Mouse (Mus musculus) gastrocnemius, postnatal 25 days (tissue): ENCODE data around the gene D13Ertd608e. TPM values are rescaled to one million over a fixed set of nuclear protein-coding genes. Genes with fewer than 3 reads are reported as not detected.
"Not testable (repeated sequence)": the region's sequence is repeated elsewhere in the genome, so short reads cannot be mapped to it uniquely, and the experiment has no call there.

Source experiments
- DNase-seq: peaks from one replicate; pipeline ENCODE4 v3.0.0; 2022
- long read RNA-seq, 2 experiments: library from polyadenylated mRNA; stranded (forward); transcript quantifications; one replicate each; pipeline ENCODE4 v2.0.0; 2021
- total RNA-seq, 2 experiments: library from RNA; stranded (reverse); gene quantifications; 1 replicate in 1 of 2; 2 replicates in 1 of 2; pipeline ENCODE4 v1.2.3; 2021

Gene D13Ertd608e
- total RNA-seq = not detected
- long read RNA-seq, experiment 1 = 0 reads
- long read RNA-seq, experiment 2 = 0 reads

DNA sequence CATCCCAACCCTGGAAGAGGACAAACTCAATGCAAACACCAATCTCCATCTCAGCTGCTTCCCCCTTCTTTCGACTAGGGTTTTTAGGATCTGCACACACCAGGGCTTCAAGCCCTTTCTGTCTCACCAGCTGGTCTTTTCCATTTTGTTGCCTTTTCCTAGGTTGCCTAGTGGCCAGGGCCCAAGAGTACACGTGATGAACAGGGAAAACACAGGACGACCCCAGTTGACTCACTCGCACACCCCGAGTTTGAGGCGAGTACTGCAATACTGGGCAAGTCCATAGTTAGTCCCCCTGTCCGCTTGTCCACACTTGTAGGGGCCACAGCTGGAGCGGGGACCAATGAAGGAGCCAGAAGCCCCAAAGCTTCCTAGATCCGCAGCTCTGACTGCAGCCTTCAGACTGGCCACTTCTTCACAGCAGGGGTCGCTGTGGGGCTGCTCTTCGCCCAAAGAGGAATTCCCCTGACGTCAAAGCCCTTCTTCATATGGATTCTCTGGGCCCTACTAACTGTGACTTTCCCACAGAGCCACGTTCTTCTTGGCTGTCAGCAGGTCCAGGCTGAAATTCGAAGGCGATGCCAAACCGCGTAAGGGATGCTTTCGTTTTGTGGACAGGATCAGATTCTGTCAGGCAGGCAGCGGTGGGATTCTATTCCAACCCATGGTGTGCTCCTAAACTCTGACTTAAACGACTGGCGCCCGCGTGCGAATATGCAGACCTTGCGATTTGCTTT, at the start of gene D13Ertd608e:
TSS of gene D13Ertd608e (plus strand) at position 687 of the 737 bp plus-strand sequence.
- DNase-seq = peak; percentile 7

DNA sequence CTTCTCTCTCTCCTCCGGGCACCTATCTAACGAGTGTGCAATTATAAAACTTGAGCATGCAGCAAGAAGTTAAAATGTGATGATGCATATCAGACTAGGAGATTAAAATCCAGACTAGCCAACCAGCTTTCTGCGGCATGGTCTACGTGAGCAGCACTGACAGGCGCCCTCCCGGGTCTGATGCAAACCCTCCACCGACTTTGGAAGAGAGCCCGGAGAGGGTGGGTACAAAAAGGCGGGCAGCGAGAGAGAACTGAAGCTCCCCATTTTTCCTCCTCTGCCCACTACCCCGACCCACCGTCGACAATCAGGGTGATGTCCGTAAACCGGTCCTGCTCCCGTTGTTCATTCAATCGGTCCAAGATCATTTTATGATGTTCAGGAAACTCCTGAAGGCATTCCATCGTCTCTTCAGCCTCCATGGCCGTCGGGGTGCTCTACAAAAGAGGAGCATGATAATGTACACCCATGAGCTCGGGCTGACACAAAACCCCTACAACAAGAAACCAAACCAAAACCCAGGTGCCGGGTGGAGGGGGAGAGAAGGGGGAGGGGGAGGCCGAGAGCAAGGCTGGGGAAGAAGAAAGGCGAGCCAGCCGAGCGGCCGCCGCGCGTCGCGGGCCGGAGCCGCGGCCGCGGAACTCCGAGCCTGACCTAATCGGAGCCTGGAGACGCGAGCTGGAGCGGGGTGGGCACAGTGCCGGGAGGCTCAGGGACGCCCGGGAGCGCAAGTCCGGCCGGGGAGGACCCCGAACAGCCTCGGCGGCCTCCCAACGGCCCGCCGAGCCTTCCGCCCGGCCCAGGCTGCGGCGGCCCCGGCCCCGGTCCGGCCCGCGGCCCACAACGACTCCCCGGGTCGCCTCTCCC, 45.7 kb upstream of the D13Ertd608e start:
- DNase-seq = peak; percentile 28

DNA sequence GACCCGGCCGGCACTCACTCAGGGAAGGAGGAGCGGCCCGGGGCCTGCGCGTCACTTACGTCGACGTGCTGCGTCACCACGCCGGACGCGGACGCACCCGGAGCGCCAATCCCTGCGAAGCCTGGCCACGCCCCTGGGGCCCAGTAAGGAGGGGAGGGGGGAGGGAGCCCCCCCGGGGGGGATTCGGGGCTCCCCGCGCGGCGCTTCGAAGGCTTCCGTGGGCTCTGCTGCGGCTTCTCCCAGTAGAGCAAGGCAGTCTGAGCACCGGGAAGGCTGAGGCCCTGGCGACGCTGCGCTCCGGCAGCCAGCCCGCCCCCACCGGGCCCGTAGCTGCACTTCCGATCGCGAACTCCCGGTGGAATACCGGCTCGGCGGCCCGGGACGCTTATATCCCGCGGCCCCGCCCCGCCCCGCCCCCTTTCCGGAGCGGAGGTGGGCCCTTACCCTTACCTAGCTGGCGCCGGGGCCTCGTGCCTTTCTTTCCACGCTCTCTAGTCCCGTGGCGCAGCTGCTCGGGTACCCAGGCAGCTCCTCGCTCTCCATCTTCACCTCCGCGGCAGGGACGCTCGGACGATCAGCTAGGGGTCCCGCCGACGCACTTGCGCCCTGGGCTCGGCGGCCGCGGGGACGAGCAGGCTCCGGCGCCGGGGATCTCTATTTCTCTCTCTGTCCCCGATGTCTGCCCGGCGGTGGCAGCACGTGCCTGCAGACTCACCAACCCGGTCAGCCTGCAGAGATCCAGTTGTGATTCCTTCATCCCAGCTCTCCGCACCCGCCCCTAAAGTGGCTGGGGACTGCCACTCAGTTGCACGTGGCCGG, 44.8 kb upstream of the D13Ertd608e start, which contains the start of gene Zfp131:
TSS of gene Zfp131 (minus strand) at position 129 of the 819 bp plus-strand sequence.
- DNase-seq = peak; percentile 95

DNA sequence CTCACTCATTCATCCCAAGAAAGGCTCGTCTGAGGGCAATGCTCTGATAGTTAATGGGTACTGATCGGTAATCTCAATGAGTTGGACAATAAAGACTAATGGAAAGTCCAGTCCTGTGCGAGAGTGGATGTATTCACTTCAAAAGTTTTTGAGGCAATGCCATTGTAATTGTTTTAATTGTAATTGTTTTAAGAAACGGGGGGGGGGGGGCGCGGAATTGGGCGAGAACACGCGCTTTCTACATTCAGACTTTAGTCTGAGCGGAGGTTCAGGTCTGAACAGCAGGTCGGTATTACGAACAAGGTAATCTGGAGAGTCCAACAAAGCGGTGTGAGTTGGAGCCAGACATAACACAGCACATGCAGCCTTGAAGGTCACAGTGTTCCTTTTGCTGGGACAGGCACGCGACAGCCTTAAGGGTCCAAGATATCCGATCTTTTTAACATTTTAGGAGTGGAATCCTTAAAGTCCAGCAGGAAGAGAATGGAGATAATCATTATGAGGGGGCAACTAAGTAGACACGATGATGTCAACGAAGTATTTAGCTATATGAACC, 44.1 kb upstream of the D13Ertd608e start:
- no peak for DNase-seq

DNA sequence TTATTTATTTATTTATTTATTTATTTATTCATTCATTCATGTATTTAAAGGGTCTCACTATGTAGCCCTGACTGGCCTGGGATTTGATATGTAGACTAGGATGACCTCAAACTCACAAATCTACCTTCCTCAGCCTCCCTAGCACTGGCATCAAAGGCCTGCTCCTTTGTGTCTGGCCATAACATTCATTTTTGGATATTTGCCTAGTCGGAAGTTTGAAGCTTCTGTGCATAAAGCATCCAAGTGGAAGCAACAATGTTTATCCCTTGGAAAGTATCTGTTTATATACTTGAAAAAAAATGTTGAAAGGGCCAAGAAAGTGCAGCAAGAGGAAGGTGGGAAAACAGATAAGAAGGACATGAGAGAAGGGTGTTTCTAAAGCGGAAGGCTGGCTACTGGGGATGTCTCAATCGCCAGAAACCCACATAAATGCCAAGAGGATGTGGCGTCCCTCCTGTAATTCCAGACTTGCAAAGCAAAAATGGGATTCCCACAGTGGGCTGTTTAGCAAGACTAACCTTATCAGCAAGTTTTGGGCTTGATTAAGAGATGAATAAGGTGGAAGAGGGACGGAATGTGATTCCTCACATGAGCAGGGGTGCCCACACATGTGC, 42.9 kb upstream of the D13Ertd608e start:
- DNase-seq = no peak

DNA sequence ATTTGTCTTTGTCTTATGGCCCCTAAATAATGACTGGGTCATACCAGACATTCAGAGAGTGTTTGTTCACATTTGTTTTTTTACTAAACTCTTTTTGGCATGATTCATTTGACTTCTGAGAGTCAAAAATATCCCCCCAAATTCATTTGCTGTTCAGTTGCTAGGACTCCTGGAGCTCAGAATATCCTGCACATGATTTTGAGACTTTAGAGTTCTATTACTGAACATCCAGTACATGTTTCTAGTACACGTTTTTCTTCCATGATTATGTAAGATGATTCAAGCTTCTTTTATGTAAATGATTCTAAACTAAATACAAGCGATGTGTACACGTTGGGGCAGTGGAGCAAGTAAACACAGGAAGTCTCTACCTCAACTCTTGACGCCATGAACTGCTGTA, 38.1 kb upstream of the D13Ertd608e start:
- no peak for DNase-seq

DNA sequence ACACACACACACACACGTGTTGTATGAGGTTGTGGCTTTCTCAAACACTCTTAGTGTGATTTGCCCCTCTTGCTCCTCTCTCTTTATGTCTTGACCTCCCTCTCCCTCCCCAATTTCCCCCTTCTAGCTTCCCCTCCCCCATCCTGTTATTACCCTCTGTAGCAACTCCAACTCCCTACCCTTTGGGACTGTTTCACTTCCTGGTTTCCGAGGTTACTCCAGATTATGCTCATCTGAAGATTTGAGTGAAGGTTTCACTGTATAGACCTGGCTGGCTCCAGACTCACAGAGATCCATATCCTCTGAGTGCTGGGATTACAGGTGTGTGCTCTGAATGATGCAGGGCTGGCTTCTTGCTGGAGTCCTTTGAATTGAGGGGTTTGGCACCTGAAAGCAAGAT, 26.9 kb upstream of the D13Ertd608e start:
- no peak for DNase-seq

DNA sequence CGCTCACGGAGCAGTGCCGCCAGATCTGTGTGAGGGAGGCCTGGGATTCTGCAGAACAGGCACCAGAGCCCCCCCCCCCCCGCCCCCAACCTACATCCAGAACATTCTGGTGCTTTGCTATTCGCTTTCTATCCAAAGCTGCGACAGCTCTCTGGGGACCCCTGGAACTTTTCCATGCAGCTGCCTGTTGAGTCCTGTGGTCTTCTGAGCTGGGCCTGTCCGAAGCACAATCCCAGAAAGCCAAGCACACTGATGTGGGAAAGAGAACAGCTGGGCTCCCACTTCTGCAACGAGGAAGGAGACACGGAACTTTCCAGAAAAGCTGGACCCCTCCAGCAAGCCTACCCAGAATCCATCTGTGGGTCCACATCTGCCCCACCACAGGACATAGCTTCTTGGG, 25.8 kb upstream of the D13Ertd608e start:
- DNase-seq = peak; percentile 22

DNA sequence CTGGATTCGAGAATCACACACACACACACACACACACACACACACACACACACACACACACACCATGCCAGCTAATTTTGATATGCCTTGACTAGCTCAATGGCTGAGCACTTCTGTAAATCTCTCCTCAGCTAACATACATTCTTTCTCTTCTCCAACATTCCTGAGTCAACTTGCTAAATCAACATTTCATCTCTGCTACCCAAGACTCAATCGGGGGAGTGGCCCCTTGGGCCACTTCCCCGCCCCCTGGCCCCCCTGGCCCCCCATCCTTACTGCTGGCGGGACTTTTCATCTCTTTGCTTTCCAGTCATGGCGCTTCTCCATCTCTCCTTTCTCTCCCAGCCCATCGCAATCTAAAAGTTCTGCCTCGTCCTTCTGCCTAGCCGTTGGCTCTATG, 19.0 kb upstream of the D13Ertd608e start:
- no peak for DNase-seq

DNA sequence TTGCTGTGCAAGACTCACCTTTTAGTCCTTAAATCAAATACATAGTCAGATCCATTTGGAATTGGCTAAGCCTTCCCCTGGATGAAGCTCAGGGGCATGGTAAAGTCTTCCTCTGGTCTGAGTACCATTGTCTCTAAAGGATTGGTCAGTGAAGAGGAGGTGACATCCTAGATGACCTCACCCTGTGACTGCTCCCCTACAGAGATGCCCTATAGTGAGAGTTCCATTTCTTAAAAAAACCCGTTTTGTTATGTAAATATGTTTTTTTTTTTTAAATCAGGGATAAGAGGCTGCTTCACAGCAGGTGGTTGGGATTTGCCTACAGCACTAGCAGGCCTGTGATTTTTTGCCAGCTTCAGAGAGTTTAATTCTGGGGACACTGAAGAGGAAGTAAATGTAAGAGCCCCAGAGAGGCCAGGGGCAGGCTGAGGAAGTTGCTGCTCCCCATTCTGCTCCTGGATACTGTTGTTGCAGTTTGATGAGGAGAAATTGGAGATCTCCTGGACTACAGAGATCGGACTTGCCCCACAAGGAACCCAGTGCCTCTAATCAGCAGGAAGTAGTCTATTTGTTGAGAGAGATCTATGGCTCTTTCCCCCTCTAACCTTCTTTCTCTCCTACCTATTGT, 18.1 kb upstream of the D13Ertd608e start:
- DNase-seq = no peak

DNA sequence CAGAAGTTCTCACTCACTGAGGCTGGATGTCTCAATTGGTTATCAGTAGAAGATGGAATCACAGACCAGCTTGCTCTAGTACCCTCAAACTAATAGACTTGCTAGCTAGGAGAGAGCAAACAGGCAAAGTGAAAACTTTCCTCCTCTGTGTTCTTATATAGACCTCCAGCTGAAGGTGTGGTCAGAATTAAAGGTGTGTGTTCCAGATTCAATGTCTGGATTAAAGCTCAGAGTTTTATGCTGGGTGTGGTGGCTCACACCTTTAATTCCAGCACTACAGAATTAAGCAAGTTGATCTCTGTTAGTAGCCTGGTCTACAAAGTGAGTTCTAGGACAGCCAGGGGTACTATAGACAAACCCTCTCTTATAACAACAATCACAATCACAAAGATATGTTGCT, 5.7 kb upstream of the D13Ertd608e start, which contains the start of gene AF067063:
TSS of gene AF067063 (minus strand) at position 101 of the 400 bp plus-strand sequence.
- DNase-seq = not testable (repeated sequence)

DNA sequence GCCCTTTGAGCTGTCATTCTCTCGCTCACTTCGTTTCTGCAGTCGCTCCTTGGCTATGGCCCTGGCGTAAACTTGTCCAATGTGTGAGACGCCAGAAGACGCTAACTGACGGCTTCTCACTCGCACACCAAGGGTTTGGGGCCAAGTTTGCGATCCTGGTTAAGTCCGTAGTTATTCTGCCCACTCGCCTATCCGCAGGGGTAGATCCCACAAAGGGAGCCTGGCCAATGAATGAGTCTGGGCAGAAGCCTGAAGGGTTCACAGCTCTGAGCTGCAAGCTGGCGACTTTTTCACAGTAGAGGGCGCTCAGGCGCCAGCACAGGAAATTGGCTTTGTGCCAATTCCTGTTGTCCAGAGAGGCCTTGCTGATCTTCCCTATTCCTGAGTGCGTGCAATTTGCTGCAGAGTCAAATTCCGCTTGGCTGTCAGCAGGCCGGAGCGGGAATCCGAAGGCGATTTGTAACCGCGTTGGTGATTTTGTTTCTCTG, 562 bp downstream of the D13Ertd608e start:
- peak; percentile 6 for DNase-seq

DNA sequence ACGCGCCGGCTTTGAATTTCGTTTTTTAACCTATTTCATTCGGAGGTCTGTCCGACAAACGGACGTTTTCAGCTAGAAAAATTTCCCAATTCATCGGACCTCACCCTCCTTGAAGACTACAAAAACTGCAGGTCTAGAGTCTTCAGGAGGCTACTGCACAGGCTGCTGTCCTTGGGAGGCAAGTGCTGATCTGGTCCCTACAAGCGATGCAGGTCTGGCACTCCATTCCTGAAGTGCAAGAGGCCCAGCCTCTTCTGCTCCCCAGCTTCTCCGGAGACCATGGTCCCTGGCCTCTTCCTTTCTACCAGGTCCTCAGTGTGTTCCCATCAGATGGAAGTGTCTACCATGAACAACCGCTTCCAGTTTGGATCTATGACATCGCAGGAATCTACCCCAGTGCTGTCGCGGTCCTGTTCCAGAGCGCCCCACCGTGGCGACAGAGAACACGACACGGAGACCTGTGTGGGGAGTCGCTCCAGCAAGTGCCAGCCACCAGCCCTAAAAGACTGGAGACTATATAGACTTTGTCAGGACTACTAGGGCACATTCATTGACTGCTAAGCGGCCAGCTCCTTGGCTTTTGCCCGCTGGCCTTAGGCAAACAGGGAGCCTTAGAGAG, 2.0 kb downstream of the D13Ertd608e start:
- DNase-seq = not testable (repeated sequence)

DNA sequence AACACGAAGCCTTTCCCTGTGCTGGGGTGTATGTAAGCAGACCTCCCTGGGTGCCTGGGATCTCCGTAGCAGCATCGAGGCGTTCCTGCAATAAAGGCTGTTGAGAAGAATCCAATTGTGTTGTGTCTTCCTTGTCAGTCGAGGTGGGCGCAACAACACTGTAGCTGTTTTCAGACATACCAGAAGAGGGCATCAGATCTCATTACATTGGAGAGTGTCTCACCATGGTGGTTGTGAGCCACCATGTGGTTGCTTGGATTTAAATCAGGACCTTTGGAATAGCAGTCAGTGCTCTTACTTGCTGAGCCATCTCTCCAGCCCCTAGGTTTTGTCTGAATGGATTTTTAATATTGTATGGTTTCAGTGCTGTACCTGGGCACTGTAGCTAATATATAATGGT, 4.2 kb downstream of the D13Ertd608e start:
- DNase-seq = not testable (repeated sequence)

DNA sequence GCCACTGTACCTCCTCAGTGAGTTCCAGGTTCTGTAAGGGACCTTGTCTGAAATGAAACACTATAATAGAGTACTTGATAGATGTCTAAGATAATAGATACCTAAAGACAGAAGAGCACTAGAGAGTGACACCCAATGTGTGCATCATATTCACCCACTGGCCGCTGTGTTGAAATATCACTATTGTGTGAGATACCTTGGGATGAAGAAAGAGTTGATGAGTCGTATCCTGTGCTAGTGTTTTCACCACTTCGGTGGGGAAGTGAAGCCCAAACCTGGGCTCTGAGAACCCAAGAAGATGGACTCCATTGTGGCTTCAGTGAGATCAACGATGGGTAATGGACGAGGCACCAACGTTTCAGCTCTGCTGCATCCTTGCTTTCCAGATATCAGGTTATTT, 26.6 kb downstream of the D13Ertd608e start:
- DNase-seq = not testable (repeated sequence)

DNA sequence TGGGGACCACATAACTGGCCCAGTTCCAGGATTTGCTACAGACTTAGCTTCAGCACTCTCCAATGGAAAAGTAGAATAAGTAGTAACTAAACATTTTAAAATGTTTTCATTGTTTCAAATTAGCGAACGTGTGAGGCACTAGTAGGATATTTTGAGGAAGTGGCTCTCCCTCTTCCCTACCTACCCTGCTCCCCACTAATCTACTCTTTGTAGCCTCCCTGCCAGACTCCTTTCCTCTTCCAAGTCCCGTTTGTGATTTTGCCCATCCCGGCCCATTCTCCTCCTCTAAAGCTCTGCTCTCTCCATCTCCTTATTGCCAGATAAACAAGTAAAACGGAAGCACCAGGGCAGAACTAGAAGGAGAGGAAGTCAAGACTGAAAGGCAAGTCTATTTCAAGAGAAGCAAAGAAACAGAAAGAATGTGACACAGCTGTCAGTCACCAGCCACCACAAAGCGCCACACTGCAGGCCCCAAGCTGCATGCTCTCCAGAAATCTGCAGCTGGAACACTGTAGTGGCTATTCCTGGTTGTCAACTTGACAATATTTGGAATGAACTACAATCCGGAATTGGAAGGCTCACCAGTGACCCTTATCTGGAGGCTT, 28.7 kb downstream of the D13Ertd608e start:
- DNase-seq = not testable (repeated sequence)

DNA sequence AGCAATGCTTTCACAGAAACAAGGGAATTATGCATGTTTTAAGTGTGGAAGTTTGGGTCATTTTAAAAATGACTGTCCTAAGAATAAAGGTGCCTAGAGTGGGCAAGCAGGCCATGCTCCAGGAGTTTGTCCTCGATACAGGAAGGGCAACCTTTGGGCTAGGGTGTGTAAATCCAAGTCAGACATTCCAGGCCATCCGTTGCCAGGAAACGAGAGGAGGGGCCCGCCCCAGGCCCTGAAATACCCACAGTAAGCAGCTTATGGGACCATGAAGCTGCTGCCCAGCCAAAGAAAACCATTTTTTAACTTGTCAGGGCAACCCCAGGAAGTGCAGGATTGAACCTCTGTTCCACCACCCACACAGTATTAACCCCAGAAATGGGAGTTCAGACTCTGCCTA, 51.1 kb downstream of the D13Ertd608e start:
- DNase-seq = not testable (repeated sequence)

DNA sequence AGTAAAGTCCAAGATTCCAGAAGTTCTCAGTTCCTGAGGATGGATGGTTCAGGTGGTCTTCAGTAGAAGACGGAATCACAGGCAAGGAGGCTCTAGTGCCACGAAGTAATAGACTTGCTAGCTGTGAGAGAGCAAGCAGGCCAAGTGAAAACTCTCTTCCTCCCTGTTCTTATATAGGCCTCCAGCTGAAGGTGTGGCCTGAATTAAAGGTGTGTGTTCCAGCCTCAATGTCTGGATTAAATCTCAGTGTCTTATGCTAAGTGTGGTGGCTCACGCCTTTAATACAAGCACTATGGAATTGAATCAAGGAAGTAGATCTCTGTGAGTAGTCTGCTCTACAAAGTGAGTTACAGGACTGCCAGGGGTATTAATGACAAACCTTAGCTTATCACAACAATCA, 58.9 kb downstream of the D13Ertd608e start, which contains the start of gene Tcstv1:
TSS of gene Tcstv1 (minus strand) at position 101 of the 400 bp plus-strand sequence.
- DNase-seq = not testable (repeated sequence)
